Mouse (Mus musculus) ES-Bruce4 (cell line): ENCODE measurements around the gene Ahr.

ENCODE experiments used
- CTCF ChIP-seq: IDR thresholded peaks from one replicate; pipeline ENCODE4 v1.8.1; 2011; ENCODE audit warnings: low read depth, low read length
- EP300 ChIP-seq: IDR thresholded peaks from 2 replicates; pipeline ENCODE4 v1.6.1; 2011; ENCODE audit warnings: low read depth, low read length; ENCODE audit not compliant: insufficient read depth

- TF ChIP-seq CTCF (no peak), EP300 (no peak)
These were observed 39.6 kb downstream of the Ahr start for GRCm38 (mm10) chr12:35495195-35495594.
